Mouse (Mus musculus): Measurements from ENCODE around the gene Prr7.

GRCm38 (mm10) chr13:55477492-55477891 lies 13.4 kb downstream of the Prr7 start:
- TF ChIP-seq CTCF (IDR thresholded peaks at IDR 0.05; ENCODE audit: borderline replicate concordance, extremely low read depth, insufficient read depth, insufficient read length) (no peak), POLR2A (IDR thresholded peaks at IDR 0.05; ENCODE audit: borderline replicate concordance, extremely low read depth, insufficient read depth, insufficient read length, poor library complexity, severe bottlenecking) (no peak)

All from brain, embryonic 14.5 days (tissue).